Mouse (Mus musculus): ENCODE measurements at regions not wholly inside any gene's neighbourhood (a gene's known extent, or its start where the extent isn't known, plus 50 kb on each side); places are given as distances from the start of the nearest gene placed in this dataset.

- DNase-seq: no peak
Measured at GRCm38 (mm10) chr19:21214253-21214652, 57.8 kb upstream of the Zfand5 start.

GRCm38 (mm10) chr19:21193461-21193860, 78.6 kb upstream of the Zfand5 start:
- no peak for DNase-seq

- DNase-seq: no peak
Measured at GRCm38 (mm10) chr19:21192576-21192975, 79.5 kb upstream of the Zfand5 start.

- DNase-seq: no peak
Measured at GRCm38 (mm10) chr19:21189216-21189615, 82.9 kb upstream of the Zfand5 start.

GRCm38 (mm10) chr19:21186656-21187055, 85.4 kb upstream of the Zfand5 start:
- no peak for DNase-seq

GRCm38 (mm10) chr19:21186016-21186415, 86.1 kb upstream of the Zfand5 start:
- DNase-seq: no peak

- DNase-seq: no peak
Measured at GRCm38 (mm10) chr19:21183028-21183427, 89.0 kb upstream of the Zfand5 start.

- DNase-seq: no peak
Measured at GRCm38 (mm10) chr19:21179886-21180285, 92.2 kb upstream of the Zfand5 start.

- DNase-seq: no peak
Measured at GRCm38 (mm10) chr19:21175426-21175831, 96.6 kb upstream of the Zfand5 start.

GRCm38 (mm10) chr19:21174636-21175035, 97.4 kb upstream of the Zfand5 start:
- DNase-seq: no peak

GRCm38 (mm10) chr19:21173896-21174483, 98.1 kb upstream of the Zfand5 start:
- no peak for DNase-seq

- DNase-seq: no peak
Measured at GRCm38 (mm10) chr19:21171191-21171590, 100.9 kb upstream of the Zfand5 start.

GRCm38 (mm10) chr19:21170785-21171184, 101.3 kb upstream of the Zfand5 start:
- DNase-seq: no peak

GRCm38 (mm10) chr19:21166939-21167338, 105.1 kb upstream of the Zfand5 start:
- DNase-seq: no peak

GRCm38 (mm10) chr19:21166465-21166860, 105.6 kb upstream of the Zfand5 start:
- no peak for DNase-seq

- DNase-seq: no peak
Measured at GRCm38 (mm10) chr19:21165763-21166464, 106.2 kb upstream of the Zfand5 start.

- DNase-seq: no peak
Measured at GRCm38 (mm10) chr19:21163978-21164377, 108.1 kb upstream of the Zfand5 start.

GRCm38 (mm10) chr19:21160946-21161345, 111.1 kb upstream of the Zfand5 start:
- DNase-seq: no peak

GRCm38 (mm10) chr19:21159189-21160137, 112.6 kb upstream of the Zfand5 start:
- DNase-seq: no peak

- DNase-seq: no peak
Measured at GRCm38 (mm10) chr19:21154162-21154561, 117.9 kb upstream of the Zfand5 start.

- DNase-seq: no peak
Measured at GRCm38 (mm10) chr19:21152027-21152426, 120.1 kb upstream of the Zfand5 start.

- no peak for DNase-seq
Measured at GRCm38 (mm10) chr19:21150849-21151248, 121.2 kb upstream of the Zfand5 start.

- no peak for DNase-seq
Measured at GRCm38 (mm10) chr19:21150241-21150640, 121.8 kb upstream of the Zfand5 start.
